Mouse (Mus musculus) thymus, adult 2 months (tissue): ENCODE data around the gene Gipc1. TPM values are rescaled to one million over a fixed set of nuclear protein-coding genes. Genes with fewer than 3 reads are reported as not detected.
A peak's percentile ranks its signal among the peaks of the same experiment; 100 is the strongest.

ENCODE experiments used
- DNase-seq: peaks from one replicate; pipeline ENCODE4 v3.0.0; 2021
- H3K27ac ChIP-seq: fragments of 200-500 bp; 2 replicates; pipeline ENCODE4 v1.5.1; 2012; ENCODE audit warnings: low read length, control low read depth; ENCODE audit not compliant: control insufficient read depth, insufficient read depth
- H3K27me3 ChIP-seq: fragments of 200-500 bp; 2 replicates; pipeline ENCODE4 v1.6.1; 2012; ENCODE audit warnings: mild to moderate bottlenecking, low read length, moderate library complexity, mixed read lengths; ENCODE audit not compliant: control insufficient read depth, insufficient read depth
- H3K36me3 ChIP-seq: fragments of 200-500 bp; 2 replicates; pipeline ENCODE4 v1.6.1; 2012; ENCODE audit warnings: mild to moderate bottlenecking, low read length, moderate library complexity; ENCODE audit not compliant: control insufficient read depth, insufficient read depth
- H3K4me1 ChIP-seq: fragments of 200-500 bp; replicated peaks from 2 replicates; pipeline ENCODE4 v1.6.1; 2012; ENCODE audit warnings: low read length; ENCODE audit not compliant: control insufficient read depth, insufficient read depth
- H3K4me3 ChIP-seq: fragments of 200-500 bp; 2 replicates; pipeline ENCODE4 v1.5.1; 2012; ENCODE audit warnings: mild to moderate bottlenecking, low read length, control low read depth, moderate library complexity; ENCODE audit not compliant: control insufficient read depth, insufficient read depth
- CTCF ChIP-seq: fragments of 200-500 bp; IDR thresholded peaks from 2 replicates; pipeline ENCODE4 v1.5.1; 2012; ENCODE audit warnings: mild to moderate bottlenecking, control low read depth, low read length, moderate library complexity, borderline replicate concordance; ENCODE audit not compliant: control insufficient read depth, poor library complexity, insufficient read depth; ENCODE audit errors: extremely low read depth
- POLR2A ChIP-seq: fragments of 200-500 bp; IDR thresholded peaks from 2 replicates; pipeline ENCODE4 v1.6.1; 2012; ENCODE audit warnings: mild to moderate bottlenecking, low read length, control low read depth, moderate library complexity; ENCODE audit not compliant: control insufficient read depth, poor library complexity, insufficient read depth; ENCODE audit errors: extremely low read depth
- WGBS: fragments of 180-500 bp; shearing (Covaris S2); methylation state at CpG from one replicate; pipeline ENCODE4 v1.1.7; 2018; 5-methylcytosine and 5-hydroxymethylcytosine counted together
- polyA plus RNA-seq: library from polyadenylated mRNA; depleted of rRNA; stranded (reverse); fragments of >200 nt; gene quantifications from 2 replicates; pipeline ENCODE4 v1.2.3, GENCODE M21; 2012

The Gipc1 gene
- polyA plus RNA-seq, 1 experiment, result 50.2 TPM

DNA sequence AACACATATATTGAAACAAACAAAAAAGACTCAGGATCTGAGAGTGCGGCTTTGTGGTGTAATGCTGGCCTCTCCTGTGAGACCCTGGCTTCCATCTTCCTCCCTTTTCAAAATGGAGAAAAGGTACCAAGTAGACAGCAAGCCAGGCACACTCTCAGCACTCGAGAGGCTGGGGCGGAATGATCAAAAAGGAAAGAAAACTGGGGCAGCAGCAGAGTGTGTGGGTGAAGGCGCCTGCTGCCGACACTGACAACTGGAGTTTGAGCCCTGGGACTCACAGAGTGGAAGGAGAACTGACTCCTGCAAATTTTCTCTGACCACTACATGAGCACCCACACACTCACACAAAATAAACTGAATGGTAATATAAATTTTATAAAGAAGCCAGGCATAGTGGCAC, 22.0 kb downstream of the Gipc1 start:
- WGBS, result 90% methylated on average over 5 of the region's 5 CpGs
- Histone ChIP-seq H3K27me3 (no peaks in the 10 kb centered on the region), H3K4me1 (no peaks in the 10 kb centered on the region), H3K36me3 (peaks cover 79% of the 10 kb centered on the region), H3K27ac (no peak overlapping the region), H3K4me3 (no peak overlapping the region)
- no peak for TF ChIP-seq POLR2A
- TF ChIP-seq CTCF, result no peak
- DNase-seq, result no peak

DNA sequence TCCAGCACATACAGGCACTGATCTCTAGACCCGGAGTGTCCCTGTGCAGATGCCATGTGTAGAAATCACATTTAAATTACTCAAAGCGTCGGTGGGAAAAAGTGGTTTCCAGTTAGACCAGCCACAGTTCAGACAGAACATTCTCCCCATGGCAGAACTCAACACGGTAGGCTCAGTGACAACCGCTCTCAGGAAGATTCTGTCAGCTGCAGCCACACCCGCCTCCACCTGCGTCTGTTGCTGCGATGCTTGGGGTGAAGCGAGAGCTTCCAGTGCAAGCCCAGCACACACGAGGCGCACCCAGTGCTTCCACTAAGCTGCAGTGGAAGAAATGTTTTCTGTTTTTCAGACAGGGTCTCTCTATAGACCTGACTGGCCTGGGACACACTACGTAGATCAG, 27.4 kb downstream of the Gipc1 start:
- Histone ChIP-seq H3K4me1 (0 out of 2 replicates have a peak, but pooled peaks cover 4% of the 10 kb centered on the region), H3K36me3 (peaks cover 69% of the 10 kb centered on the region), H3K27me3 (no peaks in the 10 kb centered on the region), H3K4me3 (no peak overlapping the region), H3K27ac (no peak overlapping the region)
- TF ChIP-seq CTCF (no peak), POLR2A (no peak)
- no peak for DNase-seq
- WGBS, result 96% methylated on average over 12 of the region's 12 CpGs

DNA sequence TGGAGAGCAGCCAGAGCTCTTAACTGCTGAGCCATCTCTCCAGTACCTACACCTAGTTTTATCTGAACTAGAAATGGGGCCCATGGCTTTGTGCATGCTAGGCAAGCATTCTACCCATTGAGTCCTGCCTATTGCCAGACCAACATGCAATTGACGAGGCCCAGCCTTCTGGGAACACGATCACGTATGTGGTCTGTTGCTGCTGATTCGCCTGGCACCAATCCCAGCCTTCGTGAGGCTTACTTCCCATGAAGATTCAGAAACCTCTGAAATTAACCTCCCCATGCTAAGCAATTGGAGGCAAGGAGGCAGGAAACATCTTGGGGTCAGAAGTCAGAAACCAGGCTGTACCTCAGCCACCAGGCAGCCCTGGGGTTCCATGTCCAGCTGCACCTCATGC, 28.1 kb downstream of the Gipc1 start:
- TF ChIP-seq POLR2A (no peak), CTCF (no peak)
- WGBS, result 95% methylated on average over 5 of the region's 5 CpGs

DNA sequence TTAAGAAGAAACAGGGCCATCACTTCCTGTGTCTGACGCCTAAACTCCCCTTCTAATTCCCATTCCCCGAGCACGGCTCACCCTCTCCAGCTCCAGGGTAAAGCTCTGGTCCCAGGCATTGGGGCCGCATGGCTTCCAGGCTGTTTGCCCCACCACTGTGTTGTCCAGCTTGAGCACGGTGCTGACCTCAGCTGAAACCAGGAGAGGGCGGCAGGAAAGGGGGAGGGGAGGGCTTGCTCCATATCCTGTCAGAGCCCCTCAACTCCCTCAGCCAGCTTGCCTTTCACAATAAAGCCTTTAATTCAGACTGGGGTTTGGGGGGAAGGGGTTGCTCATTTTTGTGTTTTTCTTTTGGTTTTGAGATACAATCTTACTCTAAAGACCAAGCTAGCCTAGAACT, 28.6 kb downstream of the Gipc1 start:
- WGBS, result 94% methylated on average over 6 of the region's 6 CpGs
- no peak overlapping the region for H3K27ac ChIP-seq
- TF ChIP-seq POLR2A (no peak), CTCF (no peak)
- DNase-seq, result no peak
- H3K27me3 ChIP-seq, result no peaks in the 10 kb centered on the region
- peaks cover 80% of the 10 kb centered on the region for H3K36me3 ChIP-seq
- H3K4me1 ChIP-seq, result 0 out of 2 replicates have a peak, but pooled peaks cover 4% of the 10 kb centered on the region
- H3K4me3 ChIP-seq, result no peak overlapping the region

More for the DNA sequence above, 28.1 kb downstream of the Gipc1 start:
- no peak overlapping the region for H3K27ac ChIP-seq
- no peaks in the 10 kb centered on the region for H3K27me3 ChIP-seq
- no peak overlapping the region for H3K4me3 ChIP-seq
- peaks cover 75% of the 10 kb centered on the region for H3K36me3 ChIP-seq
- no peak for DNase-seq
- 0 out of 2 replicates have a peak, but pooled peaks cover 4% of the 10 kb centered on the region for H3K4me1 ChIP-seq

DNA sequence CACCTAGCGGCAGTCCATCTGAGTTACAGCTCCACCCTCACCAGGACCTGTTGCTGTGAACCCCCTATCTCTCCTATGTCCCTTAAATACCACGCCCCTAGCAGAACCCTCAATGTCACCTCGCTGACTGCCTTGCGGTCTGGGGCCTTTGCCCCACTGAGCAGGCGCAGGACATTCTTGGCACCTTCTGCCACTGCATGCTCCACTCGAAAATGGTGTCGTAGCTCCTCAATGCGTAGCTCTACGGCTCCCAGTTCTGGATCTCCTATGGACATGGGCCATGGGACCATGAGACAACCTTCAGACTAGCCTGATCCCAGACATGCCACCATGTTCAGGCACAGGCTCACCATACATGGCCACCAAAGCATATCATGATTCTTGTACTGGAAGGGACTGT, 32.0 kb downstream of the Gipc1 start:
- no peak for DNase-seq
- H3K27me3 ChIP-seq, result no peaks in the 10 kb centered on the region
- H3K36me3 ChIP-seq, result peaks cover 66% of the 10 kb centered on the region
- 0 out of 2 replicates have a peak, but pooled peaks cover 4% of the 10 kb centered on the region for H3K4me1 ChIP-seq
- no peak overlapping the region for H3K4me3 ChIP-seq
- H3K27ac ChIP-seq, result no peak overlapping the region
- over 99% methylated on average over 9 of the region's 9 CpGs for WGBS
- no peak for TF ChIP-seq CTCF

DNA sequence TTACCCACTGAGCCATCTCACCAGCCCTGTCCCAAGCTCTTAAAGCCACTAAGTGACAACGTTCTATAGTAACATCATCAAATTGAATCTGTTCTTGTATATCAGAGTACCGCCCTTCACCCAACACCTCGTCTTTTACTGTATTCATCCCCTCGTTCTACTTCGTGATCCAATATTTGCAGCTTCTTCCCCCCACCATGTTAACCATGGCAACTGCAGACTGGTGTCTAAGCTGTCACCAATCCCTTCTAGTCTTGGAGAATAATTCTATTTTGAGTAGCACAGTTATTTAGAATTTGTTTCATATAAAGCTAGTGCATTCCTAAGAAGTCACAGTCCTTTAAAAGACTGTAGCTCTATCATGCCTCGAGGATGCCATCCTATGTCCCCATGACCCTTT, 36.8 kb downstream of the Gipc1 start:
- no peak for DNase-seq
- H3K27ac ChIP-seq, result no peak overlapping the region
- 96% methylated on average over 6 of the region's 6 CpGs for WGBS
- H3K27me3 ChIP-seq, result no peaks in the 10 kb centered on the region
- peaks cover 10% of the 10 kb centered on the region for H3K4me1 ChIP-seq
- TF ChIP-seq POLR2A (no peak), CTCF (no peak)
- H3K36me3 ChIP-seq, result peaks cover 62% of the 10 kb centered on the region
- H3K4me3 ChIP-seq, result no peak overlapping the region

DNA sequence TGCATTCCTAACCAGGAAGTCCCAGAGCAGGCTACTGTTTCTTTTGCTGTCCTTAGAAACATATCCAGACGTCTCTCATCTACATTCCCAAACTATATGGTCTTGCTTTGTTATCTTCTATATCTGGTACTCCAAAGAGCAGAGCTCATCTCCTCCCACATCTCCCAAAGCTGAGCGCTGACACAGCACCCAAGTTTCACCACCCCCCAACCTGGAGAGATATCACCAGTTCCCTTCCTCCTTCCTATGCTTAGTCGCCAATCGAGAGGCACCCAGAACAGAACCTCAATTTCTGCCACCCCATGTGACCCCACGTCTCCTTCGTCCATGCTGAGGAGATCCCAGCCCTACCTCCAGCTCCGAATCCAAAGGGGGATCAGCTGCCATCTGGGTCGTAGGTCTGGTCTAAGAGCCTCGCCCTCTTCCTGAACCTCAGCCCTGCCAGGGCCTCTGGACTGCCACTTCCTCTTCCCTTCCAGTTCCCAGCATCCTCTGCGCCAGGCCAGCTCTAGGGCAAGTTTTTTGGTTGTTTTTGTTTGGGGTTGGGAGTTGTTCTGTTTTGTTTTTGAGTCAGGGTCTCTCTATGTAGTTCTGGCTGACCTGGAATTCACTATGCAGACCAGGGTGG, 41.2 kb downstream of the Gipc1 start:
- Histone ChIP-seq H3K36me3 (peaks cover 39% of the 10 kb centered on the region), H3K4me3 (peak overlapping the region; percentile 27), H3K27me3 (no peaks in the 10 kb centered on the region), H3K27ac (0 out of 2 replicates have a peak overlapping the region, but pooled peaks have one; percentile 25), H3K4me1 (peaks cover 44% of the 10 kb centered on the region)
- TF ChIP-seq CTCF, result 0 out of 2 replicates have a peak, but pooled peaks have one; percentile 22
- no peak for TF ChIP-seq POLR2A
- DNase-seq, result peak; percentile 58
- 38% methylated on average over 10 of the region's 10 CpGs for WGBS
